Mouse (Mus musculus) bone marrow, adult 2 months (tissue): ENCODE measurements around the gene Olfr374.

Source experiments
- CTCF ChIP-seq: fragments of 200-500 bp; IDR thresholded peaks from 2 replicates; pipeline ENCODE4 v1.5.1; 2011; ENCODE audit warnings: low read length, control low read depth; ENCODE audit not compliant: control insufficient read depth, insufficient read depth
- POLR2A ChIP-seq: fragments of 200-500 bp; IDR thresholded peaks from 2 replicates; pipeline ENCODE4 v1.6.1; 2011; ENCODE audit warnings: low read depth, mild to moderate bottlenecking, control low read depth, low read length, borderline replicate concordance; ENCODE audit not compliant: control insufficient read depth

DNA sequence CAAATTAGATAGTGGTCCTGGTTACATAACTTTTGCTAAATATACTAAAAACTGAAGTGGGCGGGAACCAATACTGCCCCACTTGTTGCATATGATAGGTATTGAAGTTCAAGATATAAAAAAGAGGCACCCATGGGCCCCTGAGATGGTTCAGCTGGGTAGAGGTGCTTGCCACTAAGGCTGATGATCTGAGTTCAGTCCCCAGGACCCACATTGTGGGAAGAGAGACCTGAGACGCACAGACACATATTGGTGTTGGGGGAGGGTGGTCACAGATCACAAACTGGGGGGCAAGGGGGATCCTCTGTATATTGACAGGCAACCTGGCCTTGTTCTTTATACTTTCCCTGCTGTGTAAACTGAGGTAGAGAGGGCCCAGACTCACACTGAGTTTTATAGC, 30.6 kb downstream of the Olfr374 start:
- TF ChIP-seq CTCF (no peak), POLR2A (no peak)
